Mouse (Mus musculus) thymus, postnatal 0 days (tissue): Measurements from ENCODE around the gene Lmbr1l. TPM values are rescaled to one million over a fixed set of nuclear protein-coding genes. Genes with fewer than 3 reads are reported as not detected.

Source experiments
- DNase-seq: peaks from one replicate; pipeline ENCODE4 v3.0.0-alpha.2; 2015; ENCODE audit warnings: low spot score
- polyA plus RNA-seq: library from polyadenylated mRNA; unstranded; fragments of >200 nt; fragmentation: Nextera tagmentation; extraction: Ambion mirVana; gene quantifications from 2 replicates; pipeline ENCODE4 v1.2.1, GENCODE M21; 2015

The Lmbr1l gene
- polyA plus RNA-seq, 1 experiment from 2014 or later = 31.9 TPM

DNA sequence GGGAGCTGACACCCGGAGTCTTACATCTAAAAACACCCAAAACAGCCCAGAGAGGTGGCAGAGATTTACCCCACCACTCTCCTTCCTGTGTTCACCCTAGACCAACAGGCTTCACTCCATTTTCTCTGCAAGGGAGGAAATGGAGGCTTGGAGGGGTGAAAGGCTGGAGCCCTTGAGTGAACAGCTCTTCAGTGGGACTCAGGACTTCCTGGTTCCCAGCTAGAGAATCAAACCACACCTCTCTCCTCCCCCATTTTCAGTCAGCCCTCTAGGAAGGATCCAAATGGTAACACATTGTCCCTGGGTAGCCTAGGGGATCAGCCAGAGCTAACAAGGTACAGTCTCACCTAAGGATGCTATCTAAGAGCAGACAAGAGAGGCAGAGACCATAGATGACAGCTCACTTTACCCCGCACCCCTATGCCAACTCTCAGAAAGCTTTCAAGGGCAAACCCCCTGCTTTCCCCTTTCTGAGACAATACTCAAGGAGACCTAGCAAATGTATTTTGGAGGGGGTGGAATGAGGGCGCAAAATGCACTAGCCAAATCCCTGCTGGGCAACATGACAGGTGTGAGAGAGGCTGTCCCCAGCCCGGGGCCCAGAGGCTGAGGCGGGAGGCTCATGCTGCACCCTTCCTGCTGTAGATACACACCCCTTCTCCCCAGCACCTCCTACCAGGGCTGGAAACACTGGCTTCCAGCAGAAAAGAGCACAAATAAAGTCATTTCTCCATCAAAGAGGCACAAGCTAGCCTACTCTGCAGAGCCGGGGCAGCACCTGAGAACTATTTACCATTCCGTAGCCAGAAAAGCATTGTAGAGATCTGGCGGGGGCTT is 48.5 kb downstream of the Lmbr1l start:
- peak; percentile 29 for DNase-seq

DNA sequence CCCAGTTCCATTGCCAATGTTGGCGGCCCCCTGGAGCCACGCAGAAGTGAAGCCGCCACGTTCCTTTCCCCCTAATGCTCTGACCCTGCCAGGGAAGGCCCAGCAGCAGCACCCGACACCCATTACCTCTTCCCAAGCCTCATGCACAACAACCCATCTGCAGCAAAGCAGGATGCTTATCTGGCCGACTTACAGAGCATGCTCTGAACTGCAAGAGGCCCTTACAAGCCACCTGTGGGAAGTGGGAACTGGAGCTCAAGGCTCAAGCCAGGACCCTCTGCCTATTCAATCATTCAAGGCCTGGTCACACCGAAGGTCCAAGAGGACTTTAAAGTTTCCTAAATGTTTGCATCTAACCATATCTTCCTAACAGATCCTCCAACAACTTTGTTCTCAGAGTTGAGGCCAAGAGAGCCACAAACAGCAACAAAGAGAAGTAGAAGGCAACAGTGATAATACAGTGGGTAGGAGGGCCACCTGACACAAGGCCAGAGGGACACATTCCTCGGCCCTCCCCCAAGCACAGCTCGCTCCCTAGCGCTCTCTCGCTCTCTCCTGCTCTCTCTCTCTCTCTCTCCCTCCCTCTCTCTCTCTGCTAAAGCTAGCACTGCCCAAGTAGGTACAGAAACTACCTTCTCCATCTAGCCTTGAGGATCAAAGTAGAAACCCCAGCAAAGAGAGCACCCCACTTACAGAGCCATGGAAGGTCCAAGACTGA is 49.5 kb downstream of the Lmbr1l start:
- no peak for DNase-seq

DNA sequence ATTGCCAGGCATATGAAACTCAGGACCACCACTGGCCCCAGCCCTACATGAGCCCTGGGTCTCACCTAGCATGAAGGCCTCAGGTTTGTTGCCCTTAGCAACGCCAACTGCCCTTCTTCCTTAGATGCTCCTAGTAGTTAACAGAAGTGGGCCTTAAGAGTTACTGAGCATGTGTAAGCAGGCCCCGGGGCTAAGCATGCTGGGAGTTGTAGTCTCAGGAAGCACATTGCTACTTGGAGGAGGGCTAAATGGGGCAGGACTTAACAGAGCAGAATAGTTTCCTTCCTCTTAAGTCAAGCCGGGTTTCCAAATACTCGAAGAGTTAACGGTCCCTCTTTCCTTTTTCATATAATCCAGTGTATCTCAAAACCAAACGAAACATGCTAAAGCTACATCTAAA is 50.7 kb downstream of the Lmbr1l start:
- peak; percentile 79 for DNase-seq

GRCm38 (mm10) chr15:98866501-98866900 is 51.5 kb downstream of the Lmbr1l start:
- no peak for DNase-seq

- DNase-seq = no peak
Observed at GRCm38 (mm10) chr15:98865771-98866170, 52.3 kb downstream of the Lmbr1l start.

DNA sequence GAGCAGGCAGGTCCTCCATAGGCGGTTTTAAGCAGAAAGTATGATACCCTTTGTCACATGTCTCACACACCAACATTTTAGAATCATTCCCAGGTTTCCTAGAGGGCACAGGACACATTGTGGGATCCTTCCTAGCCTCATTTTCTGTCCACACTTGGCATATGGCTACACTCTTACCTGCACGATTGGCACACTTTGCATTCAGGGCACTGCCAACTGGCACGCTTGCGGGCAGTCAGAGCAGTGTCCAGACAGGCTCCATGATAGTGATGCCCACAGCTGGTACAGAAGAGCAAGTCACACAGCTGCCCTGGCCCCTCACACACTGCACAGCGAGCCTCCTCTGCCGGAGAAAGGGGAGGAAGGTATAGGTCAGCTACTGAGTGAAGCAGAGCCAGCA is 53.1 kb downstream of the Lmbr1l start:
- no peak for DNase-seq

DNA sequence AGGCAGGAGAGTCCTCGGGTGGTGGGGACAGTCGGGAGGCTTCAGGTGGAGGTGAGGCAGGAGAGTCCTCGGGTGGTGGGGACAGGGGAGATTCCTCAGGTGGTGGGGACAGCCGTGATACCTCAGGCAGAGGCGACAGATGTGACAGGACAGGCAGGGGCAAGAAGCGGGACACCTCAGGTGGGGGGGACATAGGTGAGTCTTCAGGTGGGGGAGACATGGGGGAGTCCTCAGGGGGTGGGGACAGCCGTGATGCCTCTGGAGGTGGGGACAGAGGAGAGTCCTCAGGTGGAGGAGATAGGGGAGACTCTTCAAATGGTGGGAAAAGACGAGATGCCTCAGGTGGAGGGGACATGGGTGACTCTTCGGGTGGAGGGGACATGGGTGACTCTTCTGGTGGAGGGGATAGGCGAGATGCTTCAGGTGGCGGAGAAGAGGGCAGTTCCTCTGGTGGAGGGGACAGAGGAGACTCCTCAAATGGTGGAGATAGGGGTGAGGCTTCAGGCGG is 54.5 kb downstream of the Lmbr1l start:
- DNase-seq = no peak

DNA sequence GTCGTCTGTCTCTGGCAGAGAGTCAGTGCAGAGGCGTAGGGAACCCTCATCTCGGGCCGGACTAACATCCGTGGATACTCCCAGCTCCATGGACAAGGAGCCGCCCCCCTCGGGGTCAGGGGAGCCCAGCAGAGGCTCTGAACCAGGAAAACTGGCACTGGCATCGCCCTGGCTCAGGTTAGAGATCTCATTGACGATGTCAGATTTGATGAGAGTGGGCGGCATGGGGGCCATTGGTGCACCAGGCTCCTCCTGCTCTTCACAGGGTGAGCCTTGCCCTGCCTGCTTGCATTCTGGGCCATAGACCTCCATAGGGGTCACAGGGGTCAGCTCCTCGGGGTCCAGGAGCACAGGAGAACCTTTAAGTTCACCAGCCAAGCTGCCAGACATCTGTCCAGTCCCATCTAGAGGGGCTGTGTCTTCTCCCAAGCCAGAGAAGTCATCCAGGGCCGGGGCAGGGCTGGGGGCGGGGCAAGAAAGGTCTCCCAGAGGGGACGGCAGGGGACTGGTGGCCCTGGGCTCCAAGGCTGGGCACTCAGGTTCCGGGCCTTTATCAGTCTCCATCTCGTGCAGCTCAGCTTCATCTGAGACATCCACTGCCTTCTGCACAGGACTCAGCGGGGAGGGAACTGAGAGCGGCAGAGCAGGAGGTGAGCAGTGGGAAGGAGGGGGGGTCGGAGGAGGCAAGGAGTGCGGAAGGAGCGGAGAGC is 56.2 kb downstream of the Lmbr1l start:
- no peak for DNase-seq

DNA sequence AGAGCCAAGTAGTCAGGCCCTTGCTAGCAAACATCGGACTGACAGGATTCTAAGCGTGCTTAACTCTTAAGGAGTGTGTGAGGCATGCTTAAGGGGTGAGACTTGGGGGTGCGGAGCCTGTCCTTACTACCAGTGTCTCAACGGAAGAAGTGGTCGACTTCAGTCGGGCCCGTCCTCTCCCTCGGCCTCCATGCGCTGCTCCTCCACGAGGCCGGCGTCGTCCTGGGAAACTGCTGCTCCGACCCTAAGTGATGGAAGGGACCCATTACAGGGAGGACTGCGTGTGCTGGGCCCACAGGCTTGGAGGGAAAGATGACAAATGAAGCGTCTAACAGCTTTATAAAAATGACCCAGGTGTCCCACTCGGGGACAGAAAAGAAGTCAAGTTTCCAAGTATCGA is 57.1 kb downstream of the Lmbr1l start:
- DNase-seq = no peak

DNA sequence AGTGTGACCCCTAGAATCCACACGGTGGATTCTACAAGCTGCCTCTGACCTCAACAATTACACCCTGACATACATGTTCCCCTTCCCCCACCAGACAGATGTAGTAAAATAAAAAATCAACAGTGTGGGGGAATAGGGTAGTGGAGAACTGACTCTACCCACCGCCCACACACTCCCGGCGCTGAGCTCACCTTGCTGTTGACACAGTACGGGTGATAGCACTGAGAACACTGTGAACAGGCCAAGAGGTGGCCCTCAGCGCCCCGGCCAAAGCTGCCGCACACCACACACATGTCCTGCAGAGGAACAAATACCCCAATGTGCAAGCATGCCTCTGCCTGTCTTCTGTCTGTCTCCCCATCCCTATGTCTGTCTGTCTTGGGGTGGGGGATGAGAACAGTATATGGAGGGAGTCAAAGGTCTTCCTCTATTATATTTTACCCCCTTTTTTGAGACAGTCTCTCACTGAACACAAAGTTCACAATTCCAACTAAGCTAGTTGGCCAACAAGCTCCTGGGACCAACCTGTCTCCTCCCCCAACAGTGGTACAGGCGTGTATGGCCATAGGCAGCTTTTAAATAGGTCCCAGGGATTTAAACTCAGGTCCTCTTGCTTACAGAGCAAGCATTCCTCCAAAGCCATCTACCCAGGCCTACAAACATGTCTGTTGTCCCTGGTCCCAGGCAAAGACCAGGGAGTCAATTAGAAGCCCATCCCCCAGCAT is 58.5 kb downstream of the Lmbr1l start:
- DNase-seq = no peak

GRCm38 (mm10) chr15:98854214-98854613 is 63.8 kb downstream of the Lmbr1l start:
- no peak for DNase-seq

Other genes starting within 250 kb of the Lmbr1l start
- 1.1 and 1.7 TPM in 2 replicates for gene Rnd1, start 240.8 kb downstream of the Lmbr1l start, polyA plus RNA-seq
- gene Ccdc65, start 210.0 kb downstream of the Lmbr1l start, polyA plus RNA-seq = 0.09 and 0.40 TPM in 2 replicates
- gene Fkbp11, start 190.0 kb downstream of the Lmbr1l start, polyA plus RNA-seq = 4.6 and 6.4 TPM in 2 replicates
- gene Arf3, start 155.0 kb downstream of the Lmbr1l start, polyA plus RNA-seq = 36.5 and 42.2 TPM in 2 replicates
- gene Wnt10b, start 140.1 kb downstream of the Lmbr1l start, polyA plus RNA-seq = 0.85 TPM in 2 replicates
- 0.08 TPM in 1 of 2 replicates, not detected in the other for gene Wnt1, start 128.4 kb downstream of the Lmbr1l start, polyA plus RNA-seq
- 0.10 and 0.13 TPM in 2 replicates for gene Ddn, start 108.7 kb downstream of the Lmbr1l start, polyA plus RNA-seq
- 103 and 107 TPM in 2 replicates for gene Prkag1, start 86.7 kb downstream of the Lmbr1l start, polyA plus RNA-seq
- gene Kmt2d, start 47.0 kb downstream of the Lmbr1l start, polyA plus RNA-seq = 9.4 and 15.6 TPM in 2 replicates
- gene Rhebl1, start 23.7 kb downstream of the Lmbr1l start, polyA plus RNA-seq = 10.3 and 10.8 TPM in 2 replicates
- gene Dhh, start 19.7 kb downstream of the Lmbr1l start, polyA plus RNA-seq = 0.78 and 0.85 TPM in 2 replicates
- gene Tuba1b, start 16.3 kb upstream of the Lmbr1l start, polyA plus RNA-seq = 1,370 and 1,449 TPM in 2 replicates
- not detected in 2 replicates for gene Gm49450, start 35.3 kb upstream of the Lmbr1l start, polyA plus RNA-seq
- 227 and 236 TPM in 2 replicates for gene Tuba1a, start 35.5 kb upstream of the Lmbr1l start, polyA plus RNA-seq
- gene Tuba1c, start 111.7 kb upstream of the Lmbr1l start, polyA plus RNA-seq = 153 and 156 TPM in 2 replicates
- gene Prph, start 136.9 kb upstream of the Lmbr1l start, polyA plus RNA-seq = 0.99 and 1.1 TPM in 2 replicates
- 21.8 and 25.3 TPM in 2 replicates for gene Troap, start 156.3 kb upstream of the Lmbr1l start, polyA plus RNA-seq
- gene C1ql4, start 169.6 kb upstream of the Lmbr1l start, polyA plus RNA-seq = 0.18 TPM in 1 of 2 replicates, not detected in the other
- 0.13 and 0.22 TPM in 2 replicates for gene Dnajc22, start 174.9 kb upstream of the Lmbr1l start, polyA plus RNA-seq
- 30.2 and 31.1 TPM in 2 replicates for gene Spats2, start 207.7 kb upstream of the Lmbr1l start, polyA plus RNA-seq